Mouse (Mus musculus) embryonic fibroblast, embryonic 13.5 days (primary cell): ENCODE measurements around the gene Shank3.

Source experiments
- CTCF ChIP-seq: IDR thresholded peaks from 2 replicates; pipeline ENCODE4 v1.5.1; 2011; ENCODE audit warnings: mild to moderate bottlenecking, control low read depth, low read length, moderate library complexity, borderline replicate concordance; ENCODE audit not compliant: insufficient read depth
- POLR2A ChIP-seq: IDR thresholded peaks from 2 replicates; pipeline ENCODE4 v1.6.1; 2011; ENCODE audit warnings: low read depth, mild to moderate bottlenecking, control low read depth, low read length, moderate library complexity

- TF ChIP-seq POLR2A (no peak), CTCF (no peak)
Measured at GRCm38 (mm10) chr15:89453865-89454478, 45.5 kb upstream of the Shank3 start, which contains the start of gene Mapk8ip2.
